Mouse (Mus musculus) hindbrain, embryonic 13.5 days (tissue): ENCODE results near the gene Mycbp2. TPM values are rescaled to one million over a fixed set of nuclear protein-coding genes. Genes with fewer than 3 reads are reported as not detected.

Experiments
- ATAC-seq: fragments of 200-750 bp; cut with Nextera tagmentation; 2 replicates; pipeline ENCODE4 v1.8.0; 2017; ENCODE audit warnings: moderate TSS enrichment; ENCODE audit not compliant: low FRiP score
- H3K27ac ChIP-seq: fragments of 300-500 bp; sonication (generic); 2 replicates; pipeline ENCODE4 v1.5.1; 2015; ENCODE audit warnings: inconsistent platforms, mild to moderate bottlenecking, moderate library complexity
- H3K27me3 ChIP-seq: fragments of 300-500 bp; sonication (generic); 2 replicates; pipeline ENCODE4 v1.6.1; 2015; ENCODE audit warnings: mild to moderate bottlenecking, inconsistent platforms
- H3K36me3 ChIP-seq: fragments of 300-500 bp; sonication (generic); 2 replicates; pipeline ENCODE4 v1.6.1; 2015; ENCODE audit warnings: mild to moderate bottlenecking, inconsistent platforms
- H3K4me1 ChIP-seq: fragments of 300-500 bp; sonication (generic); replicated peaks from 2 replicates; pipeline ENCODE4 v1.6.1; 2015; ENCODE audit warnings: inconsistent platforms
- H3K4me2 ChIP-seq: fragments of 300-500 bp; sonication (generic); 2 replicates; pipeline ENCODE4 v1.6.1; 2015; ENCODE audit warnings: inconsistent platforms, mild to moderate bottlenecking, moderate library complexity
- H3K4me3 ChIP-seq: fragments of 300-500 bp; sonication (generic); 2 replicates; pipeline ENCODE4 v1.5.1; 2015; ENCODE audit warnings: mild to moderate bottlenecking, inconsistent platforms
- H3K9ac ChIP-seq: fragments of 300-500 bp; sonication (generic); 2 replicates; pipeline ENCODE4 v1.6.1; 2015; ENCODE audit warnings: mild to moderate bottlenecking, inconsistent platforms
- H3K9me3 ChIP-seq: fragments of 300-500 bp; sonication (generic); 2 replicates; pipeline ENCODE4 v1.6.1; 2016; ENCODE audit warnings: inconsistent platforms
- WGBS: fragments of 180-500 bp; shearing (Covaris S2); methylation state at CpG from one replicate; pipeline ENCODE4 v1.1.7; 2015; 5-methylcytosine and 5-hydroxymethylcytosine counted together
- polyA plus RNA-seq: library from polyadenylated mRNA; unstranded; fragments of >200 nt; fragmentation: Nextera tagmentation; extraction: Ambion mirVana; gene quantifications from 2 replicates; pipeline ENCODE4 v1.2.1, GENCODE M21; 2015

Gene Mycbp2
- polyA plus RNA-seq, 1 experiment from 2014 or later = 54.6 TPM

- no peak overlapping the region for H3K4me3 ChIP-seq
- WGBS = 88% methylated on average over 16 of the region's 16 CpGs
- H3K27ac ChIP-seq = no peak overlapping the region
- H3K36me3 ChIP-seq = peaks cover 32% of the 10 kb centered on the region
- peaks cover 6% of the 10 kb centered on the region for H3K4me1 ChIP-seq
- no peaks in the 10 kb centered on the region for H3K27me3 ChIP-seq
- no peak overlapping the region for H3K4me2 ChIP-seq
- no peaks in the 10 kb centered on the region for H3K9me3 ChIP-seq
- no peak for ATAC-seq
- no peak overlapping the region for H3K9ac ChIP-seq
Observed at GRCm38 (mm10) chr14:103078006-103078912, 268.4 kb downstream of the Mycbp2 start.

DNA sequence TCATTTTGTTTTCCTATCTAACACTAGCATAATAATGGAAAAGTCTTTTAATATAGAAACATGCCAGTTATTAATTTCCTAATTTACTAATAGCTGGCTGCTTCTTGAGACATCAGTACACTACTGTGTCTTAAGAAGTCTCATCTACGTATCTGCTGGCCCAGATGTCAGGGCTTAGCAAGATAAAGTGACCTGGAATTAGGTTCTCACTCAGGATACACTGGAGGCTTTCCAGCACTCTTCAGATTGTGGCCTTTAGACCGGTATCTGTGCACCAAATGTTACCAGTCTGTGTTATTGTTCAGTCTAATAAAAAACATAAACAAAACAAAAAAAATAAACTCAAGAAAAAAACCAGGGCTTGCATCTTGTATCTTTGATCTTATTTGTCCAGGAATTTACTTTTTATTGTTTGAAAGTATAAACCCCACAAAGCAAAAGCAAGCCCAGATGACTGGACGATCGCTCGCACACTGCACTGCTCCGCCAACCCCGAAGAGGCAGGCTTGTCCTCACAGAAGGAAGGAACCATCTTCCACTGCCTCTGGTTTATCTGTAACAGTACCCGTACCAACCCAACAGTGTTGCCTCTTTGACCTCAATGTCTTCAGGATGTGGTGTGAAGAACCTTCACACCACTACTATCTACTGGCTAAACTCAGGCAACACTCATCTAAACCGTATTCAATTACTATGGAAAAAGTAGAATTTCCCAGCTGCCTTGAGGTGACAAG, 269.2 kb downstream of the Mycbp2 start:
- H3K27me3 ChIP-seq = no peaks in the 10 kb centered on the region
- H3K9me3 ChIP-seq = no peaks in the 10 kb centered on the region
- peaks cover 33% of the 10 kb centered on the region for H3K36me3 ChIP-seq
- no peak overlapping the region for H3K4me3 ChIP-seq
- H3K4me1 ChIP-seq = peaks cover 6% of the 10 kb centered on the region
- no peak overlapping the region for H3K9ac ChIP-seq
- no peak overlapping the region for H3K4me2 ChIP-seq
- H3K27ac ChIP-seq = no peak overlapping the region
- 93% methylated on average over 9 of the region's 9 CpGs for WGBS
- no peak for ATAC-seq

- H3K36me3 ChIP-seq = peaks cover 38% of the 10 kb centered on the region
- WGBS = 66% methylated on average over 7 of the region's 7 CpGs
- ATAC-seq = no peak
Observed at GRCm38 (mm10) chr14:103075166-103075565, 271.4 kb downstream of the Mycbp2 start.

GRCm38 (mm10) chr14:103073825-103074224, 272.8 kb downstream of the Mycbp2 start:
- Histone ChIP-seq H3K4me2 (no peak overlapping the region), H3K27me3 (no peaks in the 10 kb centered on the region), H3K9ac (no peak overlapping the region), H3K4me3 (no peak overlapping the region), H3K9me3 (no peaks in the 10 kb centered on the region), H3K4me1 (peaks cover 14% of the 10 kb centered on the region; the same call in 1 of the 2 replicates), H3K27ac (no peak overlapping the region), H3K36me3 (peaks cover 38% of the 10 kb centered on the region)
- WGBS = 81% methylated on average over 8 of the region's 8 CpGs
- no peak for ATAC-seq

More at GRCm38 (mm10) chr14:103075166-103075565, 271.4 kb downstream of the Mycbp2 start:
- Histone ChIP-seq H3K4me2 (no peak overlapping the region), H3K4me1 (peaks cover 15% of the 10 kb centered on the region), H3K9ac (no peak overlapping the region), H3K27ac (no peak overlapping the region), H3K4me3 (no peak overlapping the region), H3K9me3 (no peaks in the 10 kb centered on the region), H3K27me3 (no peaks in the 10 kb centered on the region)

DNA sequence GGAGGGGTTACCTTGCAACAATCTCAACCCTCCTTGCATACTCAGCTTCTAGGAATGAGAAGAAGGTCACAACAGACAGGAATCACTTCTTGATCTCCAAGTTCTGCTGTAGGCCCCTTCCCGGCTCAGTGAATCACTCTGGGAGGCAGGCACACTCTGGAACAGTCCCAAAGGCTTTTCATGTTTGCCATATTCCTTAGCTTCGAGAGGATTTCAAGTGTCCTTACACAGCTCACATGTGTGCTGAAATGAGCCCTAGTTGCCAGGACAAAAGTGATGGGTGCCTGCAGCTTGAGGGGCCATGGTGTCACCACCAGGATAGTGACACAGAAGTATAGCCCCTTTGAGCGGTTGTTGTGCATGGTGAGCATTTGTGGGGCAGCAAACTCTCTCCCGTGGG, 273.9 kb downstream of the Mycbp2 start:
- Histone ChIP-seq H3K4me3 (no peak overlapping the region), H3K27me3 (no peaks in the 10 kb centered on the region), H3K9ac (no peak overlapping the region), H3K36me3 (peaks cover 35% of the 10 kb centered on the region), H3K4me1 (peaks cover 14% of the 10 kb centered on the region; the same call in 1 of the 2 replicates), H3K27ac (no peak overlapping the region), H3K9me3 (no peaks in the 10 kb centered on the region), H3K4me2 (no peak overlapping the region)
- no peak for ATAC-seq
- 91% methylated on average over 4 of the region's 4 CpGs for WGBS

DNA sequence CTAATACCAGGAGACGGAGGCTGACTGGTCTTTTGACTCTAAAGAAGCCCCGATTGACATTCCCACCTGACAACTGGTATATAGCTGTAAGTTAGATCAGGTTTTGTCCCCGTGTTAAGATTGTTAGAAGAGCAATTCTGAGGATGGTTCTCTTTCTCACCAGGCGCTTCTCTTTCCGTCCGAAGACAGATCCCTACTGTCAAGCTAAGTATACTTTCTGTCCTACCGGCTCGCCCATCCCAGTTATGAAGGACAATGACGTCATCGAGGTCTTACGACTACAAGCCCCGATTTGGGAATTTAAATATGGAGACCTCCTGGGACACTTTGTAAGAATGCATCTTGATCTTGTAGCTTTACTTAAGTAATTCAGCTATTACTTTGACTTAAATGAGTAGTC, 275.1 kb downstream of the Mycbp2 start:
- 95% methylated on average over 12 of the region's 12 CpGs for WGBS

GRCm38 (mm10) chr14:103070790-103071189, 275.8 kb downstream of the Mycbp2 start:
- ATAC-seq = peak; percentile 6; the same call in 1 of the 2 replicates
- peak overlapping the region; percentile 80 for H3K9ac ChIP-seq
- H3K9me3 ChIP-seq = no peaks in the 10 kb centered on the region
- H3K4me1 ChIP-seq = peaks cover 14% of the 10 kb centered on the region; the same call in 1 of the 2 replicates
- peaks cover 24% of the 10 kb centered on the region for H3K36me3 ChIP-seq
- peak overlapping the region; percentile 87 for H3K4me2 ChIP-seq
- no peaks in the 10 kb centered on the region for H3K27me3 ChIP-seq
- WGBS = 5% methylated on average over 10 of the region's 10 CpGs
- peak overlapping the region; percentile 87; the same call in 1 of the 2 replicates for H3K27ac ChIP-seq
- H3K4me3 ChIP-seq = peak overlapping the region; percentile 64

More for the DNA sequence above, 275.1 kb downstream of the Mycbp2 start:
- no peak overlapping the region for H3K27ac ChIP-seq
- H3K4me3 ChIP-seq = no peak overlapping the region
- H3K27me3 ChIP-seq = no peaks in the 10 kb centered on the region
- no peak overlapping the region for H3K9ac ChIP-seq
- no peaks in the 10 kb centered on the region for H3K9me3 ChIP-seq
- peaks cover 14% of the 10 kb centered on the region; the same call in 1 of the 2 replicates for H3K4me1 ChIP-seq
- H3K4me2 ChIP-seq = no peak overlapping the region
- ATAC-seq = no peak
- H3K36me3 ChIP-seq = peaks cover 28% of the 10 kb centered on the region

- peak; percentile 96 for ATAC-seq
- peak within 1 kb of the TSS; percentile 80 for H3K9ac ChIP-seq
- no peaks in the 10 kb centered on the region for H3K27me3 ChIP-seq
- H3K36me3 ChIP-seq = peaks cover 23% of the 10 kb centered on the region
- no peaks in the 10 kb centered on the region for H3K9me3 ChIP-seq
- WGBS = under 1% methylated on average over 65 of the region's 65 CpGs
- H3K4me1 ChIP-seq = peaks cover 16% of the 10 kb centered on the region; the same call in 1 of the 2 replicates
- peak within 1 kb of the TSS; percentile 87 for H3K27ac ChIP-seq
- peak within 1 kb of the TSS; percentile 87 for H3K4me2 ChIP-seq
- peak within 1 kb of the TSS; percentile 64 for H3K4me3 ChIP-seq
Observed at GRCm38 (mm10) chr14:103069864-103070611, 276.6 kb downstream of the Mycbp2 start, which contains the start of gene Cln5. Cln5 (plus strand) TSS chr14:103070216.

DNA sequence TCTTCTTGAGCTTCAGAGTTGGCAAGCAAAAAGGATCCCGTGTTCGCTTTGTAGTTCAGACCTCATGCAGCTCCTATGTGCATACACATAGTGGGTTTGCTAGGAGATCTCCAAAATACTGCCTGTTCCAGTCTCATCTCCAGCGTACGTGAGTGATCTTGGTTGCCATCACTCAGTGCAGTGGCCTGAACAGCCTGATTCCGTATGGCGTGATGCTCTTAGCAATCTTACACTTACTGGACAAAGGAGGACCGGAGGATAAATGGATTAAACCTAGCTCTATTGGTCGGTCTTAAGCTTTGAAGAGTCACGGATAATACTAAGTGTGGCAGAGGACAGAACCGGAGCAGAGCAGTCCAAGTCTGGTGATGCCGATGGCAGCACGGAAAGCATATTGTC, 277.1 kb downstream of the Mycbp2 start:
- H3K4me3 ChIP-seq = peak overlapping the region; percentile 64
- H3K27ac ChIP-seq = peak overlapping the region; percentile 87
- H3K27me3 ChIP-seq = no peaks in the 10 kb centered on the region
- peak overlapping the region; percentile 80 for H3K9ac ChIP-seq
- H3K4me2 ChIP-seq = peak overlapping the region; percentile 87
- no peaks in the 10 kb centered on the region for H3K9me3 ChIP-seq
- ATAC-seq = peak; percentile 78
- H3K36me3 ChIP-seq = peaks cover 17% of the 10 kb centered on the region
- WGBS = 11% methylated on average over 12 of the region's 12 CpGs
- peaks cover 16% of the 10 kb centered on the region; the same call in 1 of the 2 replicates for H3K4me1 ChIP-seq

DNA sequence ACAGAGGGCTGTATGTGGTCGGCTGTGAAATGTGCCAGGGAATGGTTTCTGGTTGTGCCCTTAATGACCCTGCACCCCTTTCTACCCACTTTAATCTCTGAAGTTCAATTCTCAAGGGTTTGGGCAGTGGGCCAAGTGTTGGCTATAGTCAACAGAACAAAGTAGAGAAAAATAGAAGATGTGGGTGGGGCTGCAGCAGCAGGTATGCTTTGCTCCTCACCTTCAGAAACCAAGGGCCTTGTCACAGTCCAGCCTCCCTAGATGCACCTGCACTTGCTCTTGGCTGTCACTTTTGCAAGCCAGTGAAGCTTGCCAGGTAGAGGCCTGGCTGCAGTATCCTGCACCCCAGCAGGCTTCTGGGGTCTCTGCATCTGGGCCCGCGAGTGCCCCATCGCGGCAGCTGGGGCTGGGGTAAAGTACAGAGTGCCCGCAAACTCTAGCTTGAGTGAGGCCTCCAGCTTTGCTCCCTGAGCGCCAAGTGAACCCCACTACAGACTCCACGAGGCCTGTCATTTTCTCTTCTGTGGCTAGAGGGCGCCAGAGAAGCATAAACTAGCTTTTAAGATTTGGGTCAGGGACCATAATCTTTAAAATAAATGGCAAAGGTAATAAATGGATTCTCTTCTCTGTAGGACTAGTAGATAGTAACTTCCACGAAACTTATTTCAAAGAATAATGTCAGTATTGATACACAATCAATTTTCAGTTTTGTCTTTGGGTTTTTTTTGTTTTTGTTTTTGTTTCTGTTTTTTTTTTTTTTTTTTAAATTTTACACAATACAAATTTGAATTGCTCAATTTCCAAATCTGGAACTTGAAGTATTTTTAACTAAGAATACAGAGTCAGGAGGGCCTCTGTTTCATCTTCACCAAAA, 281.1 kb downstream of the Mycbp2 start:
- no peaks in the 10 kb centered on the region for H3K9me3 ChIP-seq
- 0 out of 2 replicates have a peak, but pooled peaks cover 10% of the 10 kb centered on the region for H3K4me1 ChIP-seq
- H3K9ac ChIP-seq = no peak overlapping the region
- H3K27ac ChIP-seq = no peak overlapping the region
- no peak overlapping the region for H3K4me2 ChIP-seq
- no peaks in the 10 kb centered on the region for H3K27me3 ChIP-seq
- ATAC-seq = no peak
- 17% methylated on average over 10 of the region's 10 CpGs for WGBS
- no peak overlapping the region for H3K4me3 ChIP-seq
- no peaks in the 10 kb centered on the region for H3K36me3 ChIP-seq
